Mouse (Mus musculus): ENCODE results near the gene Rgl1. TPM values are rescaled to one million over a fixed set of nuclear protein-coding genes. Genes with fewer than 3 reads are reported as not detected.

The Rgl1 gene
- polyA plus RNA-seq, 1 experiment = 7.1 TPM

DNA sequence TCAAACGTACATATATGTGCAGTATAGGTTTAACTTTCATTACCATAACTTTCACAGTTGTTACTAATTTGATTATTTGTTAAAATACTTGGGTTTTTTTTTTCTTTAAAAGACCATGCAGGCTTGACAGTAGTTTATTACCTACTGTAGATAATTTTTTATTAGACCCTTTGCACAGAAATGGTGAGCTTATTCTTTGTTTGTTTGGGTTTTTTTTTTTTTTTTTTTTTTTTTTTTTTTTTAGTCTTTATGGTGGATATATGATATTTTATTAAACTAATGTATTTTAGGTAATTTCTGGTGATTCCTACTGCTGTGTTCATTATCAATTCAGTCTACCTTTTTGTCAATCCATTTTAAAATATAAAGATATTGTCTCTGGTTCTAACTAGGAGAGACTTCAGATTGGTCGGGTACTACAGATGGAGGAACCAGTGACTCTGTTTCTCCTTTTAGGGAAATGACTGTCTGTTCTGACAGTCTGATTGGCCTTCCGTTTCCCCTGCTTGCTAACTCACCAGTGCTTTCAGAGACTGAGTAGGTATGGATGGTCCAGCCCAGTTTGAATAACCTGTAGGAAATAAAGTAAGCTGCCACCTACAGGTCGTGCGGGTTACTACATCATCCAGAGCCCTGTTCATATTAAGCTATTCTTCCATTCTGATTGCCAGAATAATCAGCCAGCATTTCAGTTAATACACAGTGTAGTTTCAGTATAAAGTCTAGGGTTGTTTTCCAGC is 1.8 kb upstream of the Rgl1 start:
- H3K27ac ChIP-seq (ENCODE audit: control insufficient read depth, insufficient read depth, low read length) = no peak overlapping the region
- peaks cover 38% of the 10 kb centered on the region for H3K36me3 ChIP-seq (ENCODE audit: control insufficient read depth, insufficient read depth, low read length)
- peak; percentile 76 for DNase-seq
- H3K4me3 ChIP-seq (ENCODE audit: control insufficient read depth, insufficient read depth, low read length) = no peak overlapping the region
- WGBS = 5% methylated on average over 5 of the region's 5 CpGs
- peaks cover 5% of the 10 kb centered on the region for H3K4me1 ChIP-seq (replicated peaks; ENCODE audit: control insufficient read depth, insufficient read depth, low read length)
- TF ChIP-seq CTCF (IDR thresholded peaks at IDR 0.05; ENCODE audit: borderline replicate concordance, control insufficient read depth, extremely low read depth, insufficient read depth, low read length, poor library complexity) = no peak
- TF ChIP-seq POLR2A (IDR thresholded peaks at IDR 0.05; ENCODE audit: control insufficient read depth, extremely low read depth, insufficient read depth, low read length, poor library complexity) = no peak
- H3K27me3 ChIP-seq (ENCODE audit: control insufficient read depth, insufficient read depth, low read length) = no peaks in the 10 kb centered on the region; the same call in 1 of the 2 replicates

- Histone ChIP-seq H3K27ac (ENCODE audit: control insufficient read depth, insufficient read depth, low read length) (peak overlapping the region; percentile 85), H3K27me3 (ENCODE audit: control insufficient read depth, insufficient read depth, low read length) (no peaks in the 10 kb centered on the region; the same call in 1 of the 2 replicates), H3K4me1 (replicated peaks; ENCODE audit: control insufficient read depth, insufficient read depth, low read length) (peaks cover 5% of the 10 kb centered on the region), H3K4me3 (ENCODE audit: control insufficient read depth, insufficient read depth, low read length) (peak overlapping the region; percentile 97), H3K36me3 (ENCODE audit: control insufficient read depth, insufficient read depth, low read length) (peaks cover 29% of the 10 kb centered on the region)
- DNase-seq = no peak
- 2% methylated on average over 58 of the region's 60 CpGs for WGBS
- TF ChIP-seq CTCF (IDR thresholded peaks at IDR 0.05; ENCODE audit: borderline replicate concordance, control insufficient read depth, extremely low read depth, insufficient read depth, low read length, poor library complexity) = no peak
- TF ChIP-seq POLR2A (IDR thresholded peaks at IDR 0.05; ENCODE audit: control insufficient read depth, extremely low read depth, insufficient read depth, low read length, poor library complexity) = no peak
Measured at GRCm38 (mm10) chr1:152766804-152767748, 925 bp upstream of the Rgl1 start.

- DNase-seq = no peak
- Histone ChIP-seq H3K27ac (ENCODE audit: control insufficient read depth, insufficient read depth, low read length) (no peak overlapping the region), H3K27me3 (ENCODE audit: control insufficient read depth, insufficient read depth, low read length) (no peaks in the 10 kb centered on the region; the same call in 1 of the 2 replicates), H3K36me3 (ENCODE audit: control insufficient read depth, insufficient read depth, low read length) (no peaks in the 10 kb centered on the region), H3K4me3 (ENCODE audit: control insufficient read depth, insufficient read depth, low read length) (no peak overlapping the region), H3K4me1 (replicated peaks; ENCODE audit: control insufficient read depth, insufficient read depth, low read length) (peaks cover 5% of the 10 kb centered on the region)
- WGBS = 27% methylated on average over 2 of the region's 2 CpGs
- no peak for TF ChIP-seq CTCF (IDR thresholded peaks at IDR 0.05; ENCODE audit: borderline replicate concordance, control insufficient read depth, extremely low read depth, insufficient read depth, low read length, poor library complexity)
- no peak for TF ChIP-seq POLR2A (IDR thresholded peaks at IDR 0.05; ENCODE audit: control insufficient read depth, extremely low read depth, insufficient read depth, low read length, poor library complexity)
Measured at GRCm38 (mm10) chr1:152761791-152762190, 4.4 kb downstream of the Rgl1 start.

- Histone ChIP-seq H3K27me3 (ENCODE audit: control insufficient read depth, insufficient read depth, low read length) (no peaks in the 10 kb centered on the region), H3K4me1 (replicated peaks; ENCODE audit: control insufficient read depth, insufficient read depth, low read length) (no peaks in the 10 kb centered on the region), H3K4me3 (ENCODE audit: control insufficient read depth, insufficient read depth, low read length) (no peak within 1 kb of the TSS), H3K27ac (ENCODE audit: control insufficient read depth, insufficient read depth, low read length) (no peak within 1 kb of the TSS), H3K36me3 (ENCODE audit: control insufficient read depth, insufficient read depth, low read length) (no peaks in the 10 kb centered on the region)
- DNase-seq = no peak
- TF ChIP-seq CTCF (IDR thresholded peaks at IDR 0.05; ENCODE audit: borderline replicate concordance, control insufficient read depth, extremely low read depth, insufficient read depth, low read length, poor library complexity) = no peak
- TF ChIP-seq POLR2A (IDR thresholded peaks at IDR 0.05; ENCODE audit: control insufficient read depth, extremely low read depth, insufficient read depth, low read length, poor library complexity) = no peak
- WGBS = 89% methylated on average over 13 of the region's 13 CpGs
Measured at GRCm38 (mm10) chr1:152750312-152750965, 15.7 kb downstream of the Rgl1 start, which contains the start of gene Apobec4. Gene Apobec4, plus strand, starts transcription at chr1:152750551.

DNA sequence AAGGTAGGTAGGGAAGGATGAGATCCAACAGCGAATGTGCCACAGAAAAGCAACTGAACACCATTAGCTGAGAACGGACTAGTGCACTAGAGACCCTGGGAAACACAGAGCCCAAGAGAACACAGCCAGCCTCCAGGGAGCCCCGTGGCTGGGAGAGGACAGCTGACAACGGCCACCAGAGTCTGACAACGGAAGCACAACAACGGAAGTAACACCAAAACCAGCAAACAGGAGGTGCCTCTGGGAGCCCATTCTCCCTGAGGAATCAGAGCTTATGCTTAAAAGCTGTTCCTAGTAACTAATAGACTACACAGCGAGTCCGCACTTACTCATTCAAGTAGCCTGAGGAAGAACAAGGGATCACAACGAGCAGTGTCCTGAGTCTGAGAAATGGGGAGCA is 16.9 kb downstream of the Rgl1 start:
- Histone ChIP-seq H3K27ac (ENCODE audit: control insufficient read depth, insufficient read depth, low read length) (no peak overlapping the region), H3K4me1 (replicated peaks; ENCODE audit: control insufficient read depth, insufficient read depth, low read length) (no peaks in the 10 kb centered on the region), H3K36me3 (ENCODE audit: control insufficient read depth, insufficient read depth, low read length) (no peaks in the 10 kb centered on the region), H3K4me3 (ENCODE audit: control insufficient read depth, insufficient read depth, low read length) (no peak overlapping the region), H3K27me3 (ENCODE audit: control insufficient read depth, insufficient read depth, low read length) (no peaks in the 10 kb centered on the region)
- no peak for TF ChIP-seq POLR2A (IDR thresholded peaks at IDR 0.05; ENCODE audit: control insufficient read depth, extremely low read depth, insufficient read depth, low read length, poor library complexity)
- no peak for TF ChIP-seq CTCF (IDR thresholded peaks at IDR 0.05; ENCODE audit: borderline replicate concordance, control insufficient read depth, extremely low read depth, insufficient read depth, low read length, poor library complexity)
- WGBS = 67% methylated on average over 9 of the region's 9 CpGs
- no peak for DNase-seq

- no peak for TF ChIP-seq POLR2A (IDR thresholded peaks at IDR 0.05; ENCODE audit: control insufficient read depth, extremely low read depth, insufficient read depth, low read length, poor library complexity)
- no peak for TF ChIP-seq CTCF (IDR thresholded peaks at IDR 0.05; ENCODE audit: borderline replicate concordance, control insufficient read depth, extremely low read depth, insufficient read depth, low read length, poor library complexity)
- peak; percentile 64 for DNase-seq
- 33% methylated on average over 5 of the region's 5 CpGs for WGBS
Measured at GRCm38 (mm10) chr1:152746426-152746825, 19.7 kb downstream of the Rgl1 start.

More at GRCm38 (mm10) chr1:152746426-152746825, 19.7 kb downstream of the Rgl1 start:
- no peak overlapping the region for H3K4me3 ChIP-seq (ENCODE audit: control insufficient read depth, insufficient read depth, low read length)
- H3K36me3 ChIP-seq (ENCODE audit: control insufficient read depth, insufficient read depth, low read length) = no peaks in the 10 kb centered on the region
- H3K4me1 ChIP-seq (replicated peaks; ENCODE audit: control insufficient read depth, insufficient read depth, low read length) = no peaks in the 10 kb centered on the region
- H3K27me3 ChIP-seq (ENCODE audit: control insufficient read depth, insufficient read depth, low read length) = no peaks in the 10 kb centered on the region
- H3K27ac ChIP-seq (ENCODE audit: control insufficient read depth, insufficient read depth, low read length) = no peak overlapping the region
